Mouse (Mus musculus): ENCODE data around the gene Gm11985.

The Gm11985 gene

DNA sequence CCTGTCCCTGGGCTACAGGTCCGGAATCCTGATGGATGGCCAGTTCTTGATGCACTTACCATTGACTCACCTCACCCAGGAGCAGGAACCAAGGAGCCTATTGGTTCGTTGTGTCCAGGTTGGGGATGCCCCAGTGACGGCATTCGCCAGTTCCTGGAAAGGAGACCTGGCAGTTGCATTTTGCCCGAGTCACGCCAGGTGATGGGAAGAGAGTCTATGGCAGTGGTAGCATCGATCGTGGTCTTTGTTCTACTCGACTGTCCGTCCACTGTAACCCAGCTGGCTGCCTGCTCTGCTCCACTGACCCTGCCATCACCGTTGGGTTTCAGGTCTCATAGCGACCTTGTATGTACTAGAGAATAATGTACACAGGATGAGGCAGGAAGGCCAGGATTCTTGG lies 36.0 kb downstream of the Gm11985 start:
- no peak for DNase-seq

DNA sequence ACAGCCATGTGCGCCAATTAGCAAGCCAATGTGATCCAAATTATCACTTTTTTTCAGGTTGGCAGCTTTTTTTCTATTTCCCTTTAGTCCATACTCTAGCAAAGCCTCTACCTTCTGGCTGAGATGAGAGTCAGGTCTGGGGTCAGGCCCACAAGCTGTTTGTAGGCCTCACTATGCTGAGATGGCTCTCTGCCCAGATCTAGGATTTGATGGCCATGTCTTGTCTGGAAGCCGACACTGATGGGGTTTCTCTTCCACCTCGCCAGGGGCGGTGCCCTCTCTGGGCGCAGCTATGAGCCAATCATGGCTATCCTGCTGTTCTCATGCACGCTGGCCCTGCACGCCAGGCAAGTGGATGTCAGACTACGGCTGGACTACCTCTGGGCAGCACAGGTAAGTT lies 37.9 kb downstream of the Gm11985 start:
- DNase-seq = no peak

DNA sequence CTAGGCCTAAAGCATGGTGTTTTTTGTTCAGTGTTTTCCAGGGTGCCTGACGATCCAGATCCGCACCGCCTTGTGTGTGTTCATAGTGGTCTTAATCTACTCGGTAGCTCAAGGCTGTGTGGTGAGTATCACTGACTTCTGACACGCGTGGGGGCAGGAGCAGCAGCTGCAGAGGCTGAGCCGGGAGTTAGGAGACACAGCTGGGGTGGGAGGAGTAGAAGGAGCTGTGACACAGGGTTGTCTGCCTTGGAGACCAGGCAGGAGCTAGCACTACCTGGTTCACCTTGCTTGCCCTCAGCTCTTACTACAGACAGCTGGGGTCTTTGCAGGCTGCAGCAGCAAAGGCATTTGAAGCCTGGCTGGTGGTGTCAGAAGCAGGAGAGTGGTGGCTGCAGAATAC lies 38.9 kb downstream of the Gm11985 start:
- peak; percentile 61 for DNase-seq

DNA sequence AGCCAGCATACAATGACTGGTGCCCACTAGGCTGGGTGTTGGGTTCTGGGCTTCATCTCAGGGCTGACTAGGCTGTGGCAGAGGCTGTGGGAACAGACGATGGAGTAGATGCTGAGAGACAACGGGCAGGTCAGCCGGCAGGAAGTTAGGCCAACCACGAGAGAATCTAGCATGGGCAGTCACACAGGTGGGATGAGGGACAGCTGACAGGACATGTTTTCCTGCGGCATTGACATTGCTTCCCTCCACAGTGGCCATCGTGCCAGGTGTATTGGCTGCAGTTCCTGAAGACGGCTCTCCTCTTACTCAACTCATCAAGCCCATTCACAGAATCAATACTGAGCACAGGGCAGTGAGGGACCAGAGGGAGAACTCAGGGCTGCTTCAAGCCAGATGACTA lies 40.4 kb downstream of the Gm11985 start:
- DNase-seq = no peak

DNA sequence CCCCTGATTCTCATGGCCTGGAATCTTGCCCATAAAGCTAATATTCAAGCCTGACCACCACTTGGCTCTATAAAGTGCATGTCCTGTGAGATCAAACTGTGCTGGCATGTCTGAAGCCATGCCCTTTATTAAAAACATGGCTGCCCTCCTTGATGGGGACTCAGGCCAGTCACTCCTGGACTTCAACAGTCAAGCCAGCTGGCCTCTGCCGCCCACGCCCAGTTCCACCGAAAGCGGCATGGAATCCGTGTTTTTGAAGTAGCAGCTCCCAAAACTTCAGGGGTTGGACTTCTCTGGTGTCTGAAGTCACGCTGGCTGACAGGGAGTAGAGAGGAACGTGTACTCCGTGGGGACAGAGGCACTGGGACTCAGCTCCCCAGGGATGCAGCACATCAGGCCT lies 40.8 kb downstream of the Gm11985 start:
- DNase-seq = no peak

DNA sequence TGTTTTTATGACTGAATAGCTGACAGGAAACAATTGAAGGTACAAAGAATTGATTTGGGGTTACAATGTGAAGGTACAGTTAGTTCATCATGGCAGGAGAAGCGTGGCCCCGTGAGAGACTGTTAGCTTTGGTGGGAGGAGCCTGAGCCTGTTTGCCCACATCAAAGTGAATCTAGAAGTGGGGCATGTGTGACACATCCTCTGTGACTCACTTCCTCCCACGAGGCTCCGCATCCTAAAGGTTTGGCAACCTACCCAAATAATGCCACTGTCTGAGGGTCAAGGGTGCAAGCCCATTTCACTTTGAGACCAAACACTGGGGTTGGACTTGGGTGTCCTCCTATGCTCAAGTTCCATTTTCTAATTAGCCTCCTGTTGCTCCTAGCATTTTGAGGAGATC lies 43.1 kb downstream of the Gm11985 start:
- DNase-seq = peak; percentile 76

DNA sequence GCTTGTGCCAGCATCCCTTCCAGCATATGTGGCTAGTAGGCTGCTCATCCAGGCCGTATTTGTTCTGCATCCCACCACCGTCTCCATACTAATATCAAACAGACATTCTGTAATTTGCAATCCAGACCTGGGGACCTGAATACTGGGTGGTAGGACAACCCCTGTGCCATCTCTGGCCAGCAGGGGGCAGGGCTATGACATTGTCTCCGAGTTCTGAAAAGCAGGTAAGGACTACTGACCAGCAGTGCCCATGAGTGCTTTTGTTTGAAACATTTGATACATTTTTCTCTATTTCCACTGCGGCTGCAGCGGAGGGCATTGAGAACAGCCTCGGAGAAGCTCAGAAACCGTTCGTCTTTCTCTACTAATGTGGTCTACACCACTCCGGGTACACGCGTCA lies 44.0 kb downstream of the Gm11985 start:
- DNase-seq = peak; percentile 67

DNA sequence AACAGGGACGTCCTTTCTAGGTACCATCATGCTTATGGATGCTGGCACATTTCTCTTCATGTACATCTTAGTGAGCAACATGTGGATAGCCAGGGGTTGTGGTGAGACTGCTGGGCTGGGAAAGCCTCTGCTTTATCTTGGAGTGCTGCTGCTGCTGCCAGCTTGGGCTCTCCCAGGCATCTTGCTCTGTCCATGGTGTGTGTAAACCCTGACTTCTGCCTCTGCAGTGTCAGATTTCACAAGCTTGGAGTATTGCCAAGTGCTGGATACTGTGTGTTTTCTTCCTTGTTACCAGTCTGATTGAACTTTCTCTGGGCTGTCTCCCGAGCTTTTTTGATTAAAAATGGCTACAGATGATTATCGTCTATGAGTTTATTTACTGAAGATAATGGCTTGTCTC lies 45.6 kb downstream of the Gm11985 start:
- DNase-seq = no peak

DNA sequence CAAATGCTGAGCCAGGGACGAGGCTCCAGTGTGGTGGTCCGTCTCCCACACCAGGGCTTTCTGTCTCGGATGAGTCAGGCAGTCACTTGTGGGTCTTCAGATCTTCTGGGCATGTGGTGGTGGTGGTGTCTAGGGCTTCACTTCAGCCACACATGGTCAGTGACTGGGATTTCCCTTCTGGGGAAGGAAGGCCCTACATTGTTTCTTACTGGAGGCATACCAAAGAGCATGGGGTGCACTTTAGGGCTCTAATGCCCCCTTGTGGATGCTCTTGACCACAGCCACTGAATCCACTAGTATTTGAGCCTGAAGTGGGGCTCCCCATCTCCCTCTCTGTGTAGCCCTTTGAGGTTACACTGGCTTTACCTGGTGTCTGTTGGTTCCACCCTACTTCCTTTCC lies 47.9 kb downstream of the Gm11985 start:
- DNase-seq = peak; percentile 69

DNA sequence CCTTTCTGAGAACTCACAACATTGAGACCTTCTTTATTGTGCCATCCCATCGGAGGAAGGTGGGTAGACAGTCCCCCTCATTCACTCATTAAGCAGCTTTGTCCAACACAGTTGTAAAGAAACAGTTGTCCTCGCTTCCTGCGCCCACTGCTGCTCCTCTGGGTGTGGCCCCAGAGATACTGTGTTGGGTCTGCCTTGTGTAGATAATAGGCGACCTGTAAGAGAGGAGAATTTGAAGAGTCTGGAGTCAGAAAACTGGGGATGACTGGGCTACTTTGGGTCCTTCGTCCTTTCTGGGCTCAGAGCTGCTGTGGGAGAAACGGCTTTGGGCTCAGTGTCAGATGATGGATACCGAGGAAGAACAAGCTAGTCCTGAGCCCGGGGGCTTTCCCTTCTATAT lies 50.0 kb downstream of the Gm11985 start:
- no peak for DNase-seq

DNA sequence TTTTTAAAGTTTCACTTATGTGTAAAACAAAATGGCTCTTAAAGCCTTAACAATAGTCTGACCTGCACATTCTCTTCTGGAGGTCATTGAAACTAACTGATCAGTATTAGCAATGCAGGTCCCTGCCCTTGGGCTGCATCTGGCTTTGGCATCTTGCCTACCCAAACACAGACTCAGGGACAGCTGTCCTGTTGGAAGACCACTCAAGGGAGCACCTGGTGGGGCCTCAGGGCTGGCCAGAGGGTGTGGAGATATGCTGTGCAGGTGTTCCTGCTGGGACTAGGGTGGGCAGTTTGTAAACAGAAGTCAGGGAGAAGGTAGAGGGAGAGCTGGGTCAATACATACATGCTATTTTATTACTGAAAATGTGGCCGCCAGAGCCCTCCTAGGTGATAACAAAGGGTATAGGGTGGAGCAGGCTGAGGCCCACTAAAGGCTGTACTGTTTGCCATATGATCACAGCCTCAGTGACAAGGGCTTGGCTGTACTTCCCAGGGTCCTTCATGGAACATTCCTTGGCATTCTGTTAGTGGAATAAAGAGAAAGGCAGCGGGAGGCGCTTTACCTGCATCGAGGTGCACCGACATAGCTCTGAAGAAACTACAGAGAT lies 52.0 kb downstream of the Gm11985 start:
- DNase-seq = no peak

DNA sequence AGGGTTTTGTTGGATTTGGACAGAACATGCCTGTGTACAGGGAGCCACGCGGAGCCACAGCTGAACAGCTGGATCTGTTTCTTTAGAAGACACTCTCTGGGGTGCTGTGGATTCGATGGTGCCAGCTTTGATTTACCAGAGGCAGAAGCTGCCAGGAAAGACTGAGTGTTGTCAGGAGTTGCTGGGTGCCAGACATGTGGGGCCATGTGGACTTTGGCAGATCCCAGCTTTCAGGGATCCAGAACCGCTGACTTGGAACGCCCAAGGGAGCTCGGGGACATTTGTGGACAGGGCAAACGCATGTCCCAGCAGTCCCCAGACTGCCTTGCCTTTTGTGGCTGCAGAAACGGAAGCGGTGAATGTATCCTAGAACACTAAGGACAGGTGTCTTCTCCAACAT lies 52.6 kb downstream of the Gm11985 start:
- no peak for DNase-seq

DNA sequence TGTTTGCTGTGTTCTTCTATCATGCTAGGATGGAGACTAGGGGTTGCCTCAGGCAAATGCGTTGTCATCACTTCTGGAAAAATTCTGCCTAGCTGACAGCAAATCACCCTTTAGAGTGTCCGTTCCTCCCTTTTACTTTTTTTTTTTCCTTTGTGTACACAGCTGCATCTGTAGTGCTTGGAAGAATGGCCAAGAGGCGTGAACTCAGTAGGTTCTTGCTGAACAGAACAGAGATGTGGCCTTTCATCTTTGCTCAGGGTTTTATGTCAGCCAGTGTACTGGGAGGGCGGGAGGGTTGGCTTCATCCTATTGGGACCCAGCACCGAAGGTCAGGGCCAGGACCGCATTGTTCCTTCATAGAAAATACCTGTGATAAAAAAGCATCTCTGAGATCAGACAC lies 53.1 kb downstream of the Gm11985 start:
- DNase-seq = no peak

DNA sequence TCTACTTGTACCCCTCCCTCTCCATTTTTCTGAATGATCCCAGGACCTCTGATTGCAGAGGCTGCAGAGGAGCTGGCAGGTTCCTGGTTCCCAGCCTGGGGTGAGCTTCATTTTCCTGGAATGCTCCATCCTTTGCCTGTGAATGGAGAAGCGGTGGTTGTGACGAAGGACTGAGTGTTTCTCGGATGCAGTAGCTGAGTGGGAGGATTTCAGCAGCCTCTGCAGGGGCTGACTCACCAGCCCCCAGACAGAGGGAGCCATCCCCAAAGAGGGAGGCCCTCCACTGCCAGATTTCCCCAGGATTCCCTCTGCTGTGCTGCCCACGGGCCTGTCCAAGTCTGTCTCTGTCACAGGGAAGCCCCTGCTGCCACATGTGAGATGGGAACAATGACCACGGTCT lies 54.0 kb downstream of the Gm11985 start:
- DNase-seq = no peak

DNA sequence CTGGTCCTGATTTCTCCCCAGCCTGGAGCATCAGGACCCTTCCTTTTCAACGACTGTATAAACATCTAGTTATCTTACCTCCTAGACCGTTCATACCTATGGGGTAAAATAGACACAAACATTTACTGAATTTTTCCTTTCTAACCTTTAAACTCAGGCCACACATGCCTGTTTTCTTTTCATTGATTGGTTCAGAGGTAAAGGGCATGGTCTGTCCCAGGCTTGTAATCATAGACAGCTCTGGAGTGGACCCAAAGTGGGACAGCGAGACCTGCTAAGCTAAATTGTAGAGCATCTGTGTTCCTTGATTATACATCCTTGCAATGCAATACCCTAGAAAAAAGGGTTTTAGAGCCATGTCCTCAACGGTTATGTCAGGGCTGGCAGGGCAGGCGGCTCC lies 54.6 kb downstream of the Gm11985 start:
- no peak for DNase-seq

Data from thymus, postnatal 4 days (tissue).